Mouse (Mus musculus) kidney, embryonic 14.5 days (tissue): ENCODE results near the gene Rrp9. TPM values are rescaled to one million over a fixed set of nuclear protein-coding genes. Genes with fewer than 3 reads are reported as not detected.
A peak's percentile ranks its signal among the peaks of the same experiment; 100 is the strongest.

ENCODE experiments used
- ATAC-seq: fragments of 200-750 bp; cut with Nextera tagmentation; 2 replicates; pipeline ENCODE4 v1.8.0; 2017; ENCODE audit warnings: moderate number of reproducible peaks, mild to moderate bottlenecking, moderate TSS enrichment, moderate library complexity; ENCODE audit not compliant: low FRiP score, low TSS enrichment
- H3K27ac ChIP-seq: fragments of 300-500 bp; sonication (generic); 2 replicates; pipeline ENCODE4 v1.5.1; 2014; ENCODE audit warnings: low read depth, mild to moderate bottlenecking, low read length, moderate library complexity, mixed read lengths
- H3K27me3 ChIP-seq: fragments of 300-500 bp; sonication (generic); 2 replicates; pipeline ENCODE4 v1.6.1; 2014; ENCODE audit warnings: mild to moderate bottlenecking, low read length; ENCODE audit not compliant: control insufficient read depth, insufficient read depth
- H3K36me3 ChIP-seq: fragments of 300-500 bp; sonication (generic); 2 replicates; pipeline ENCODE4 v1.6.1; 2014; ENCODE audit warnings: low read length, mixed read lengths; ENCODE audit not compliant: control insufficient read depth, insufficient read depth
- H3K4me1 ChIP-seq: fragments of 300-500 bp; sonication (generic); 2 replicates; pipeline ENCODE4 v1.6.1; 2014; ENCODE audit warnings: low read length, mixed read lengths; ENCODE audit not compliant: control insufficient read depth, insufficient read depth
- H3K4me2 ChIP-seq: fragments of 300-500 bp; sonication (generic); replicated peaks from 2 replicates; pipeline ENCODE4 v1.6.1; 2014; ENCODE audit warnings: low read depth, mild to moderate bottlenecking, low read length
- H3K4me3 ChIP-seq: fragments of 300-500 bp; sonication (generic); 2 replicates; pipeline ENCODE4 v1.5.1; 2014; ENCODE audit warnings: mild to moderate bottlenecking, low read length
- H3K9ac ChIP-seq: fragments of 300-500 bp; sonication (generic); 2 replicates; pipeline ENCODE4 v1.6.1; 2014; ENCODE audit warnings: low read depth, mild to moderate bottlenecking, low read length, moderate library complexity
- H3K9me3 ChIP-seq: fragments of 300-500 bp; sonication (generic); 2 replicates; pipeline ENCODE4 v1.6.1; 2016; ENCODE audit warnings: low read length; ENCODE audit not compliant: control insufficient read depth
- WGBS: fragments of 180-500 bp; shearing (Covaris S2); extraction: QIAGEN DNeasy Blood & Tissue Kit; methylation state at CpG from one replicate; pipeline ENCODE4 v1.1.7; 2014; 5-methylcytosine and 5-hydroxymethylcytosine counted together
- polyA plus RNA-seq: library from polyadenylated mRNA; unstranded; fragments of >200 nt; fragmentation: Nextera tagmentation; extraction: Ambion mirVana; gene quantifications from 2 replicates; pipeline ENCODE4 v1.2.1, GENCODE M21; 2014

The Rrp9 gene
- polyA plus RNA-seq, 1 experiment from 2014 or later = 49.3 TPM

DNA sequence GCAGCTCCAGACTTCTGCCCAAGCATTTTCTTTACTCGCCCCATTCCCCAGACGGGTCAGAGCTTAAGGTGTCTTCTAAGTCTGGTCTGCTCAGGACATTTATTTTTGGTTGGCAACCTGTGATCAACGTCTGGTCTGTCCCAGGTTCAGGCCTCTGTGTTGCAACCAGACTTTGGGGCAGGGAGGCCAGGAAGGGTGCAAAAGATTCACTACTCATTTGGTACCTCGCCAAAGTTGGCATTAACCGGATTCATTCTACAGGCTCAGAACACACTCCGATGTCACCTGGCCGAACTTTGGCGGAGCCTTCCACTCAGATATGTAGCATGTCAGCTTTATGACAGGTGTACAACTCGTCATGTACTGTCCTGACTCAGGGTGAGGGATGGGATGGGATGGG is 27.8 kb upstream of the Rrp9 start:
- Histone ChIP-seq H3K4me3 (peak overlapping the region; percentile 47), H3K27me3 (no peaks in the 10 kb centered on the region), H3K4me2 (peak overlapping the region; percentile 71), H3K36me3 (no peaks in the 10 kb centered on the region), H3K27ac (peak overlapping the region; percentile 74; the same call in 1 of the 2 replicates), H3K9ac (peak overlapping the region; percentile 71; the same call in 1 of the 2 replicates), H3K4me1 (peaks cover 63% of the 10 kb centered on the region), H3K9me3 (no peaks in the 10 kb centered on the region)
- ATAC-seq = 0 out of 2 replicates have a peak, but pooled peaks have one; percentile 0
- 36% methylated on average over 9 of the region's 9 CpGs for WGBS

GRCm38 (mm10) chr9:106448498-106449031 is 27.2 kb upstream of the Rrp9 start:
- H3K4me1 ChIP-seq = peaks cover 66% of the 10 kb centered on the region
- H3K4me2 ChIP-seq = peak overlapping the region; percentile 71
- H3K36me3 ChIP-seq = no peaks in the 10 kb centered on the region
- H3K4me3 ChIP-seq = peak overlapping the region; percentile 47
- H3K27me3 ChIP-seq = no peaks in the 10 kb centered on the region
- H3K9ac ChIP-seq = peak overlapping the region; percentile 71
- peak overlapping the region; percentile 78; the same call in 1 of the 2 replicates for H3K27ac ChIP-seq
- H3K9me3 ChIP-seq = no peaks in the 10 kb centered on the region
- peak; percentile 45 for ATAC-seq
- WGBS = under 1% methylated on average over 23 of the region's 23 CpGs

- Histone ChIP-seq H3K4me1 (peaks cover 67% of the 10 kb centered on the region), H3K9me3 (no peaks in the 10 kb centered on the region), H3K36me3 (no peaks in the 10 kb centered on the region), H3K27ac (peak overlapping the region; percentile 59; the same call in 1 of the 2 replicates), H3K9ac (no peak overlapping the region), H3K4me2 (no peak overlapping the region), H3K4me3 (no peak overlapping the region), H3K27me3 (no peaks in the 10 kb centered on the region)
- 81% methylated on average over 8 of the region's 8 CpGs for WGBS
- ATAC-seq = no peak
Measured at GRCm38 (mm10) chr9:106449947-106450346, 25.8 kb upstream of the Rrp9 start.

GRCm38 (mm10) chr9:106450661-106451060 is 25.1 kb upstream of the Rrp9 start:
- Histone ChIP-seq H3K27me3 (no peaks in the 10 kb centered on the region), H3K9ac (no peak overlapping the region), H3K27ac (peak overlapping the region; percentile 59), H3K36me3 (no peaks in the 10 kb centered on the region), H3K9me3 (no peaks in the 10 kb centered on the region), H3K4me2 (peak overlapping the region; percentile 30), H3K4me3 (no peak overlapping the region), H3K4me1 (peaks cover 67% of the 10 kb centered on the region)
- WGBS = 2% methylated on average over 9 of the region's 9 CpGs
- 0 out of 2 replicates have a peak, but pooled peaks have one; percentile 3 for ATAC-seq

GRCm38 (mm10) chr9:106451298-106451697 is 24.5 kb upstream of the Rrp9 start:
- Histone ChIP-seq H3K4me3 (no peak overlapping the region), H3K4me2 (peak overlapping the region; percentile 30; the same call in 1 of the 2 replicates), H3K27me3 (no peaks in the 10 kb centered on the region), H3K9ac (no peak overlapping the region), H3K9me3 (no peaks in the 10 kb centered on the region), H3K27ac (peak overlapping the region; percentile 32; the same call in 1 of the 2 replicates), H3K4me1 (peaks cover 68% of the 10 kb centered on the region), H3K36me3 (no peaks in the 10 kb centered on the region)
- ATAC-seq = no peak
- 61% methylated on average over 11 of the region's 11 CpGs for WGBS

GRCm38 (mm10) chr9:106451899-106452298 is 23.9 kb upstream of the Rrp9 start:
- H3K27me3 ChIP-seq = no peaks in the 10 kb centered on the region
- no peak overlapping the region for H3K27ac ChIP-seq
- H3K9me3 ChIP-seq = no peaks in the 10 kb centered on the region
- H3K36me3 ChIP-seq = no peaks in the 10 kb centered on the region
- H3K4me3 ChIP-seq = no peak overlapping the region
- peaks cover 71% of the 10 kb centered on the region for H3K4me1 ChIP-seq
- H3K9ac ChIP-seq = no peak overlapping the region
- H3K4me2 ChIP-seq = peak overlapping the region; percentile 96; the same call in 1 of the 2 replicates
- no peak for ATAC-seq
- 44% methylated on average over 2 of the region's 2 CpGs for WGBS

GRCm38 (mm10) chr9:106452351-106452750 is 23.4 kb upstream of the Rrp9 start:
- Histone ChIP-seq H3K4me2 (peak overlapping the region; percentile 96), H3K27me3 (no peaks in the 10 kb centered on the region), H3K27ac (peak overlapping the region; percentile 97; the same call in 1 of the 2 replicates), H3K36me3 (no peaks in the 10 kb centered on the region), H3K9me3 (no peaks in the 10 kb centered on the region), H3K9ac (peak overlapping the region; percentile 82; the same call in 1 of the 2 replicates), H3K4me1 (peaks cover 74% of the 10 kb centered on the region), H3K4me3 (peak overlapping the region; percentile 82)
- 21% methylated on average over 6 of the region's 6 CpGs for WGBS
- ATAC-seq = no peak

- WGBS = 0% methylated on average over 7 of the region's 7 CpGs
- Histone ChIP-seq H3K27me3 (no peaks in the 10 kb centered on the region), H3K4me1 (peaks cover 75% of the 10 kb centered on the region), H3K9me3 (no peaks in the 10 kb centered on the region), H3K4me3 (peak overlapping the region; percentile 82), H3K36me3 (no peaks in the 10 kb centered on the region), H3K27ac (peak overlapping the region; percentile 97), H3K4me2 (peak overlapping the region; percentile 96), H3K9ac (peak overlapping the region; percentile 82)
- peak; percentile 4; the same call in 1 of the 2 replicates for ATAC-seq
Measured at GRCm38 (mm10) chr9:106452821-106453220, 22.9 kb upstream of the Rrp9 start.

DNA sequence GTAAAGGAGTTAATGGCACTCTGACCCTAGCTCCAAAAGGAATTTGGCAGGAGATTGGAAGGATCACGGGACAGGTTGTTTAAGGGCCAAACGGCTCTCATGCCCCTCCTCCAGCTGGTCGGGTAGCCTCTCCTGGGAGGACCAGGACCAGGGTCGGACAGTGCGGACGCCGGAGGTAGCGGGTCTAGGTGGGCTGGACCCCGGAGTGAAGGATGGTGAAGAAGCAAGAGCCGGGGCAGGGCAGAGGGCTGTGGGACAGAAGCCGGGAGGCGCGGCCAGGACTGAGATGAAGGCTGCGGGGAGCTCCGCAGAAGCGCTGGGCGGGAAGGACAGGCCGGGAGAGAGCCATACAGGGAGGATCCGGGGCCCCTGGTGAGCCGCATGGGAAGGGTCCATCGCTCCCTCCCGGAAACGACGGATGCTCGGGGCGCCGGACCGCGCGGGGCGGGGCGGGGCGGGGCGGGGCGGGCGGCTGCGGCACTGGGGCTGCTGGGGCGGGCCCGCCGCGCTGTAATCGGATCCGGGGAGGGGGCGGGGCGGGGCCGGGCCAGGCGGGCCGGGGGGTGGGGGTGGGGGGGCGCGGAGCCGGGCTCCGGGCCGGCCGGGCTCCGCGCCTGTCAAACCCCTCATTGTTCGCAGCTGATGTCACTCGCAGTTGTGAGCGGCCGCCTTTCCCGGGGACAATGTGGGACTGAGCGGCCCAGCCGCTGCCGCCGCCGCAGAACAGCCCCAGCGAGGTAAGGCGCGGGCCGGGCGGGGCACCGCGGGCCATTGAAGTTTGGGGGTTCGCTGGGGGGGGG is 22.3 kb upstream of the Rrp9 start, which contains the start of gene Pcbp4:
Gene Pcbp4 (plus strand): TSS at position 21 of the 800 bp plus-strand sequence.
- Histone ChIP-seq H3K9ac (peak within 1 kb of the TSS; percentile 82), H3K4me3 (peak within 1 kb of the TSS; percentile 82), H3K27me3 (no peaks in the 10 kb centered on the region), H3K4me1 (peaks cover 74% of the 10 kb centered on the region), H3K27ac (peak within 1 kb of the TSS; percentile 97), H3K4me2 (peak within 1 kb of the TSS; percentile 96), H3K36me3 (0 out of 2 replicates have a peak, but pooled peaks cover 5% of the 10 kb centered on the region), H3K9me3 (no peaks in the 10 kb centered on the region)
- under 1% methylated on average over 41 of the region's 74 CpGs for WGBS
- ATAC-seq = peak; percentile 60
